Mouse (Mus musculus): Measurements from ENCODE around the gene Tbx10.

GRCm38 (mm10) chr19:3948546-3948945 is 44.0 kb upstream of the Tbx10 start:
- TF ChIP-seq CTCF (IDR thresholded peaks at IDR 0.05): no peak
- TF ChIP-seq EP300 (IDR thresholded peaks at IDR 0.05): no peak
